Mouse (Mus musculus) macrophage (primary cell): ENCODE data around the gene Lpar2. TPM values are rescaled to one million over a fixed set of nuclear protein-coding genes. Genes with fewer than 3 reads are reported as not detected.

Experiments
- H3K27ac ChIP-seq: fragments of 350-480 bp; formaldehyde crosslinking; 2 replicates; pipeline ENCODE4 v1.9.0; 2021
- H3K36me3 ChIP-seq: fragments of 350-480 bp; formaldehyde crosslinking; 2 replicates; pipeline ENCODE4 v1.9.0; 2021; ENCODE audit errors: inconsistent target
- H3K4me3 ChIP-seq: fragments of 350-480 bp; formaldehyde crosslinking; 2 replicates; pipeline ENCODE4 v1.9.0; 2021; ENCODE audit errors: inconsistent target
- H3K79me2 ChIP-seq: fragments of 350-480 bp; formaldehyde crosslinking; 2 replicates; pipeline ENCODE4 v1.9.0; 2021; ENCODE audit errors: inconsistent target
- WGBS: methylation state at CpG from one replicate; pipeline ENCODE4 v1.1.7; 2026; ENCODE audit warnings: inconsistent platforms; ENCODE audit not compliant: missing documents; 5-methylcytosine and 5-hydroxymethylcytosine counted together
- polyA plus RNA-seq: library from polyadenylated mRNA; stranded (reverse); fragments of 250-400 nt; gene quantifications from 3 replicates; pipeline ENCODE4 v1.2.4, GENCODE M21; 2018; ENCODE audit warnings: inconsistent platforms

Gene Lpar2
- polyA plus RNA-seq, 1 experiment from 2014 or later = 0.37 TPM

DNA sequence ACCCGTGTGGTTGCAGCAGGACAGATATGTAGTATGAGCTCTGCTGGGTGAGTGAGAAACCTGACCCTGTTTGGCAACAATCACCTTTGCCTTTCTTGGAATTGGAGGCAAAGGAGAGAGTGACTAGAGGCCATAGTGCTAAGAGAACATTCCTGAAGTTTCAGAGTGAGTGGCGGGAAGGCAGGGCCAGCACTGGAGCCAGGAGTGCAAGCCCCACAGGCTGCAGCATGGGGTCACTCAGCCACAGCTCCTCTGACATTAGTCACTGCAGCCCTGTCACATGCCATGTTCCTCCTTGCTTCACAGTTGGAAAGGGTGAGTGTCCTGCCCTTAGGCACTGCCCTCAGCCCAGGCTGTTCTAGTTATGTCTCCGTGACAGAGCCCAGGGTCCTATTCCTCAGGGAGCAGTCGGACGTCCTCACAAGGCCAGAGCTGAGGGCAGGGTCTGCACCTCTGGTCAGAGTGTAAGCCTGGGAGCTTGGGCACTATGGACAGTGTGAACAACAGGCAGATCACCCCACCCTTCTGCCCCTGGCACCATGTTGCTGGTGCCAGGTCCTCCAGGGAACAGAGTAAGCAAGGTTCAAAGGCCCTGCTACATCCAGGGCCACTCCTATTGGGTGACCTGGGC, 45.6 kb downstream of the Lpar2 start:
- Histone ChIP-seq H3K27ac (no peak overlapping the region), H3K4me3 (no peak overlapping the region), H3K36me3 (no peaks in the 10 kb centered on the region), H3K79me2 (no peaks in the 10 kb centered on the region)
- 96% methylated on average over 4 of the region's 5 CpGs for WGBS

DNA sequence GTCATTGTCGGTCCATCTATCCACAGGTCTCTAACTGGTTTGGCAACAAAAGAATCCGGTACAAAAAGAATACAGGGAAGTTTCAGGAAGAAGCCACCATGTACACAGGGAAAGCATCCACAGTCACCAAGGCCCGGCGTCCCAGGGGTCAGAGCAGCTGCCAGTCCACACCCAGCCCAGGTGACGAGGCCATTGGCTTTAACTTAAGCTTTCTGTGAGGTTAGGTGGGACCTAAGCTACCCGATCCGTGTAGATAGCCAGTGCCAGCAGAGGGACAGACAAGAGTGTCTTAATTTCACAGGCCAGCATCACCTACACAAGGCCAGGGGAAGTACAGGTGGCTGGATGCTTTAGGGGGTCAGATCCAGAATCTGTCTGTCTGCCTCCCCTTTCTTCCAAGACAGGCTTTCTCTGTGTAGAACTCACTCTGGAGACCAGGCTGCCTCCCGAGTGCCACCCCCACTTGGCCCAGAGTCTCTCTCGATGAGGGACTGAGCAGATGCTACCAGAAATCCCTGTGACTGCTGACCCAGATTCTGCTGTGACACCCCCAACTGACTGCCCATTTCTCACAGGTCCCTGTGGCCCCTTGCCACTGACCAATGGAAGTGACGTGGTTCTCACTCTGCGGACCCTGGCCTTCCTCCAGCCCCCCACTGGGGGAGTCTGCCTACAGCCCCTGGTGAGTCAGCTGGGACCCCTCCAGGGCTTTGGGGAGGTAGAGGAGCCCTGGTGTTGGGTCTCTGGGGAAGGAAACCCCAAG, 48.0 kb downstream of the Lpar2 start:
- no peak overlapping the region for H3K27ac ChIP-seq
- no peaks in the 10 kb centered on the region for H3K79me2 ChIP-seq
- 91% methylated on average over 11 of the region's 11 CpGs for WGBS
- no peaks in the 10 kb centered on the region for H3K36me3 ChIP-seq
- no peak overlapping the region for H3K4me3 ChIP-seq

DNA sequence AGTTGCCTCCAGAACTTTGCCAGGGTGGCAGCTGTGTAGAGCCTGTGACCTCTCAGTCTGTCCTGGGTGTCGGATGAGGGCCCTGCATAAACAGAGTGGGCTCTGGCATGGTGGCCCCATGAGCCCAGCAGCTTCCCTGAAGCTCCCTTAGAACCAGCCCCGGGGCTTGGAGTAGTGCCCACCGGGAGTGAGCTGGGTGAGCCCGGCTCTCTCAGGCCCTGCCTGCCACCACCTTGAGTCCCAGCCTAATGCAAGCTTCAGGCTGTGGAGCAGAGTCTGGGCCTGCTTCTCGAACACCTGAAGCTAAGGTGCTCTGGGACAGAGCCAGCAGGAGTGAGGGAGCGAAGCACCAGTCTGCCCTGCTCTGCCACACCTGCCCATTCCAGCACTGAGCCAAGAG, 48.7 kb downstream of the Lpar2 start:
- 93% methylated on average over 6 of the region's 6 CpGs for WGBS

DNA sequence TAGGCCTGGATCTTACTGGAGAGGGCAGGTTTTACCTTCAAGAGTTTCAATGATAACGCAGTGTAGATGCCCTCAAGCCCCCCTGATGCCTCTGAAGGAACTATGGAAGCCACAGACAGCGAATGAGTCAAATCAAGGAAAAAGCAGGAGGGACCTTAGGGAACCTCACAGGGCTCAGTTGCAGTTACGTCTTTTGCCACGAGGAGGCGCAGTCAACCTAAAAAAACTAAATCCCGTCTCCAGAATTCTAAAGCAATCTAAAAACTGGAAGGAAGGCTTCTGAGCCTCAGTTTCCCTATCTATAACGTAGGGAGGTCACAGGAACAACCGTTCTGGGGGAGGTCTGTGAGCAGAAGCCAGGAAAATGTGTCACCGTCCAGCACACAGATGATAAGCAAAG, 51.9 kb downstream of the Lpar2 start:
- 13% methylated on average over 9 of the region's 9 CpGs for WGBS
- Histone ChIP-seq H3K36me3 (no peaks in the 10 kb centered on the region), H3K79me2 (no peaks in the 10 kb centered on the region), H3K4me3 (no peak overlapping the region), H3K27ac (no peak overlapping the region)

More for the DNA sequence above, 48.7 kb downstream of the Lpar2 start:
- Histone ChIP-seq H3K4me3 (no peak overlapping the region), H3K79me2 (no peaks in the 10 kb centered on the region), H3K36me3 (no peaks in the 10 kb centered on the region), H3K27ac (no peak overlapping the region)

DNA sequence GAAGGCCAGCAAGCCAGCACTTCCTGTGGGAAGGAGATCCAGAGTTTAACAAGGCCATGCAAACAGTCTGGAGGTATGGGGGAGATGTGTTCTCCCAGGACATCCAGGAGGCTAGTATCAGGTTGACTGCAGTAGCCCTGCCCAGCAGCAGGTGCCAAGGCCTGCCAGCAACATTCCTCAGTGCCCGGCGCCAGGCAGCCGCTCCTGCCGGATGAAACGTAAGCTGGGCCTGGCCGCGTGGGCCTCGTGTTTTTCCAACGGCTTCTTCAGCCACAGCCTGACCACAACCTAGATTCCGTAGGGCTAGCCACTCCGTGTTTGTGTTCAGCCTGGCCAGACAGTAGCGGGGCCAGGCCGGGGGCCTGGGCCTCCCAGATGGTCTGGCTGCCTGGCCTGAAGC, 52.4 kb downstream of the Lpar2 start:
- H3K4me3 ChIP-seq = no peak overlapping the region
- no peak overlapping the region for H3K27ac ChIP-seq
- 86% methylated on average over 13 of the region's 13 CpGs for WGBS

DNA sequence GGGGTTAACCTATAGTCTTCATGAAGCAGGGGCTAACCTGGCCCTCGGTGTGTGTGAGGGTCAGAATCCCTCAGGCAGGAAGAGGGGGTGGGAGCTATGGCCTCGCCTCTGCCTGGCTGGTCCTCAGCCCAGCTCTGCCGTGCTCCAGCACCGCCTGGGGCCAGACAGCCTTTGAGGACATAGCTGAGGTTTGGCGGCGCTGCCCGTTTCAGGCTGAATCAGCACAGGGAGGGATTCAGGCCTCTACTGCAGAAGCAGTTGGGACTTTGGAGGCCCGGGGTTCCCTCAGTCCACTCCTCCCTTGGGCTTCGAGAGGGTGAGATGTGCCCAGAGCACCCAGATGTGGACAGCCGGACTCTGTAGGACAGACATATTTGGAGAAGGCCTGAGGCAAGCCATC, 53.9 kb downstream of the Lpar2 start:
- Histone ChIP-seq H3K36me3 (no peaks in the 10 kb centered on the region), H3K27ac (no peak overlapping the region), H3K79me2 (no peaks in the 10 kb centered on the region), H3K4me3 (no peak overlapping the region)
- 54% methylated on average over 8 of the region's 10 CpGs for WGBS

More for the DNA sequence above, 52.4 kb downstream of the Lpar2 start:
- no peaks in the 10 kb centered on the region for H3K79me2 ChIP-seq
- H3K36me3 ChIP-seq = no peaks in the 10 kb centered on the region

DNA sequence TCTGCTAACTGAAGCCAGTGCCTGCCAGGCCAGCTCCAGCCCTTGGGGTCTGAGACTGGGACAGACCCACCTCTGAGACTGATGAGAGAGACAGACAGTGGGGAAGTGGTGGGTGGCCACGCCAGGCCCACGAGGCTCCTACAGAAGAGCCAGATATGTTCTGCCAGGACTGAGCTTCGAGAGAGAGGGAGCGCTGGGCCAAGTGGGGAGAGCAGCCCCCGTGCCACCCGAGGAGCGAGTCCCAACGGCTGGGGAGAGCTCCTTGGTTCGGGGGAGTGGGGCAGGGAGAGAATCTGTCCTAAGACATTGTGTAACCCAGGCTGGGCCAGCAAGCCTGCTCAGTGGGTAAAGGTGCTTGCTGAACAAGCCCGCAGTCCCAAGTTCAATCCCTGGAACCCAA, 54.7 kb downstream of the Lpar2 start:
- Histone ChIP-seq H3K79me2 (no peaks in the 10 kb centered on the region), H3K36me3 (no peaks in the 10 kb centered on the region), H3K27ac (no peak overlapping the region), H3K4me3 (no peak overlapping the region)
- WGBS = 79% methylated on average over 10 of the region's 10 CpGs

DNA sequence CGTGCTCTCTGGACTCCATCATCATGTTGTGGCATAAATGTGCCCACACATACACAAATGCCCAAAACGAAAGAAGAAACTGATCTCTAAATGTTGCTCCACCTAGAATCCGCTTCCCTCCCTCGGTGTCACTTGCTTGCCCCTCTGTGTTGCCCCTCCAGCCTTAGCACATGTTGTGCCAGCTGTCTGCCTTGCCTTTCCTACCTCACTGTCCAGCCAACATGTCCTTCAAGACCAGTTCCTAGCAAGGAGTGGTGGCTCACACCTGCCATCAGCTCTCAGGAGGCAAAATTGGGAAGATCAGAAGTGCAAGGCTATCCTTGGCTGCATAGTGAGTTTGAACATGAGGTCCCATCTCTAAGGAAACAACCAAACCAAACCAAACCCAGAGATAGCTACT, 55.2 kb downstream of the Lpar2 start:
- no peak overlapping the region for H3K4me3 ChIP-seq
- WGBS = 79% methylated on average over 4 of the region's 4 CpGs
- no peak overlapping the region for H3K27ac ChIP-seq
- no peaks in the 10 kb centered on the region for H3K79me2 ChIP-seq
- H3K36me3 ChIP-seq = no peaks in the 10 kb centered on the region

DNA sequence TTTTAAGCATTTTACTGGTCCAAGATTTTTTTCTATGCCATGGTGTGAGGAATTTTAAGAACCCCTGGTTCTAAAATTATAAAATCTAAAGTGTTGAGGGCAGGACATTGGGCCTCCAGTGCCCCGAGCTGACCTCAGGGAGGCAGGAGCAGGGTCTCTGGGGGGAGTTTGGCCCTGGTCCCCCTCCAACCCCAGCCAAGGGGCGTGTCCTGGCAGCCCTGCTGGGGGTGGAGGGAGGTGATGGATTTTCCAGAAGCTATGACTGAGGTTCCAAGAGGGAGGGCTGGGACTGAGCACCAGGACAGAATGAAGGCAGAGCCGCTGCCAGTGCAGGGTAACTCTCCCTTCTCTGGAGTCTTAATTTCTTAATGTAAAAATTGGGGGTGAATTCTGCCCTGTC, 55.8 kb downstream of the Lpar2 start:
- no peak overlapping the region for H3K27ac ChIP-seq
- H3K4me3 ChIP-seq = no peak overlapping the region
- no peaks in the 10 kb centered on the region for H3K36me3 ChIP-seq
- WGBS = 82% methylated on average over 3 of the region's 3 CpGs
- no peaks in the 10 kb centered on the region for H3K79me2 ChIP-seq

DNA sequence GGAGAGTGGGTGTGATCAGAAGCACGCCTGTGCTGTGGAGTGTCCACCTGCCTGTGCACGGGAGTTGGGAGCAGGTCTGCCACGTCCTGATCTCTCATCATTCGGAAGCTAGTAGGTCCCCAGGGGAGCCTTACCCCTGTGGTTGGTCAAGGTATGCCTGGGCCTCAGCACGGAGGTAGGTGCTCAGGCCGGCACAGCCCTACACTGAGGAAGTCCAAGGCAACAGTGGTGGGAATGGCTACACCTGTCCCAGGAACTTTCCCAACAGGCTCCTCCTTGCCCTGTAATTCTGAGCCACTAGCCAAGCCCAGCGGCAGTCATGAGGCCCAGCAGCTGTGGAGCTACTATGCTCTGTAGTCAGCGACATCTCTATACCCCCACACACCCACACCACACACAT, 57.4 kb downstream of the Lpar2 start:
- Histone ChIP-seq H3K79me2 (no peaks in the 10 kb centered on the region), H3K36me3 (no peaks in the 10 kb centered on the region), H3K4me3 (no peak overlapping the region), H3K27ac (no peak overlapping the region)
- WGBS = 89% methylated on average over 8 of the region's 8 CpGs

Other genes starting within 250 kb of the Lpar2 start
- 7.1 to 10.8 TPM (median 8.6 TPM) in 3 replicates for gene Zfp868, start 196.9 kb upstream of the Lpar2 start, polyA plus RNA-seq
- gene Zfp964, start 167.9 kb upstream of the Lpar2 start, polyA plus RNA-seq = 0.38 to 0.52 TPM (median 0.46 TPM) in 3 replicates
- gene Zfp869, start 111.7 kb upstream of the Lpar2 start, polyA plus RNA-seq = 13.1 to 18.8 TPM (median 17.6 TPM) in 3 replicates
- 3.1 to 6.2 TPM (median 3.8 TPM) in 3 replicates for gene Zfp963, start 72.5 kb upstream of the Lpar2 start, polyA plus RNA-seq
- gene Gm20422, start 47.5 kb upstream of the Lpar2 start, polyA plus RNA-seq = 0.75 TPM in 1 of 3 replicates, not detected in the others
- gene Atp13a1, start 31.3 kb upstream of the Lpar2 start, polyA plus RNA-seq = 22.5 to 33.4 TPM (median 32.7 TPM) in 3 replicates
- 10.1 to 11.2 TPM (median 10.2 TPM) in 3 replicates for gene Zfp866, start 31.3 kb upstream of the Lpar2 start, polyA plus RNA-seq
- 53.5 to 77.1 TPM (median 60.5 TPM) in 3 replicates for gene Gmip, start 13.8 kb upstream of the Lpar2 start, polyA plus RNA-seq
- gene Pbx4, start 10.1 kb downstream of the Lpar2 start, polyA plus RNA-seq = 0.34 TPM in 1 of 3 replicates, not detected in the others
- gene Cilp2, start 65.3 kb downstream of the Lpar2 start, polyA plus RNA-seq = not detected in 3 replicates
- gene Tssk6, start 79.8 kb downstream of the Lpar2 start, polyA plus RNA-seq = 0.22 to 0.84 TPM in 2 of 3 replicates, not detected in the other
- gene Ndufa13, start 80.1 kb downstream of the Lpar2 start, polyA plus RNA-seq = 46.3 to 85.8 TPM (median 78.8 TPM) in 3 replicates
- gene Yjefn3, start 80.3 kb downstream of the Lpar2 start, polyA plus RNA-seq = 0.68 TPM in 1 of 3 replicates, not detected in the others
- gene Gatad2a, start 174.0 kb downstream of the Lpar2 start, polyA plus RNA-seq = 38.2 to 65.2 TPM (median 54.8 TPM) in 3 replicates
- gene Mau2, start 220.3 kb downstream of the Lpar2 start, polyA plus RNA-seq = 11.9 to 29.5 TPM (median 18.7 TPM) in 3 replicates
- 21.0 to 34.1 TPM (median 22.9 TPM) in 3 replicates for gene Sugp1, start 220.4 kb downstream of the Lpar2 start, polyA plus RNA-seq